Mouse (Mus musculus): ENCODE measurements around the gene A530016L24Rik. TPM values are rescaled to one million over a fixed set of nuclear protein-coding genes. Genes with fewer than 3 reads are reported as not detected.
A peak's percentile ranks its signal among the peaks of the same experiment; 100 is the strongest.

The A530016L24Rik gene
- polyA plus RNA-seq, 1 experiment from 2014 or later: 0.10 TPM

DNA sequence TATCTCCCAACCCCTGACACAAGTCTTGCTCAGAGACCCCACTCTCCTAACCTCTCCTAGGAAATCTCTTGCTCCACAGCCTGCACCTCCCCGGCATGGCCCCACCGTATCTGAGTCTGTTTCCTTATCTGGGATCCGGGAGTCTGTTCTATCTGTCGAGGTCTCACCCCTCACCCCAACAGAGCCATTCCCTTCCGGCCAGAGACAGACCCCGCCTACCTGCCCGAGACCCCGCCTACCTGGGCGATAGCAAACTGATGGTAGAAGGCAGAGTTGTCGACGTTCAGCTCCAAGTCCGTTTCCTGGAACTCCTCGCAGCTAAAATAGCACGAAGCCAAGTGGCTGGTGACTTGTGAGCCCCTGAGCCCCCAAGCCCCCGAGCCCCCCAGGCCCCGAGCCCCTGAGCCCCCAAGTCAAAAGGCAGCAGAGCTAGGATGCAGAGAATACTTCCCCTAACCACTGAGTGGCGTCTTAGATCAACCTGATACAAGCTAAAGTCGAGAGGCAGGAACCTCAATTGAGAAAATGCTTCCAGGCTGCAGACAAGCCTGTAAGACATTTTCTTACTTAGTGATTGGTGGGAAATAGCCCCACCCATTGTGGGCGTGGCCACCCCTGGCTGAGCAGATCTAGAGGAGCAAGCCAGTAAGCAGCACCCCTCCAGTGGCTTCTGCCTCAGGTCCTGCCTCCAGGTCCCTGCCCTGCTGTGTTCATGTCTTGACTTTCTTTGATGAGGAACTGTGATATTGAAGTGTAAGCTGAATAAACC, 13.9 kb downstream of the A530016L24Rik start:
- H3K4me3 ChIP-seq: no peak overlapping the region
- H3K9me3 ChIP-seq: no peaks in the 10 kb centered on the region
- no peak overlapping the region for H3K27ac ChIP-seq
- H3K4me2 ChIP-seq: no peak overlapping the region
- WGBS: 35% methylated on average over 19 of the region's 19 CpGs
- no peaks in the 10 kb centered on the region for H3K36me3 ChIP-seq
- no peaks in the 10 kb centered on the region for H3K4me1 ChIP-seq
- no peak for ATAC-seq (ENCODE audit: insufficient number of reproducible peaks, insufficient read depth, low FRiP score, low TSS enrichment, low read depth)
- H3K9ac ChIP-seq: no peak overlapping the region
- peaks cover 11% of the 10 kb centered on the region for H3K27me3 ChIP-seq

DNA sequence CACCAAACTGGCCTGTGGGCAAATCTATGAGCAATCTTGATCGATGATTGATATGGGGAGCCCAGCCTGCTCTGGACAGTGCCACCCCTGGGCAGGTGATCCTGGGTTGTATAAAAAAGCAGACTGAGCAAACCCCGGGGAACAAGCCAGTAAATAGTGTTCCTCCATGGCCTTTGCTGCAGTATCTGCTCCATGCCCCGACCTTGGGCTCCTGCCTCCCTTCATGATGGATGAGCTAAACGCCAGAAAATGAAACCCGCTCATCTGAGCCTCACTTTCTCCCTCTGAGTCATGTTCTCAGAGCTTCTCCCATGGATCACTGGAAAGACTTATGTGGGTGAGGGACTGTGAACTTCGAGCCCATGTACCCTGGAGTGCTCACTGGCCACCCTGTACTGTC, 17.0 kb downstream of the A530016L24Rik start:
- 74% methylated on average over 6 of the region's 6 CpGs for WGBS

DNA sequence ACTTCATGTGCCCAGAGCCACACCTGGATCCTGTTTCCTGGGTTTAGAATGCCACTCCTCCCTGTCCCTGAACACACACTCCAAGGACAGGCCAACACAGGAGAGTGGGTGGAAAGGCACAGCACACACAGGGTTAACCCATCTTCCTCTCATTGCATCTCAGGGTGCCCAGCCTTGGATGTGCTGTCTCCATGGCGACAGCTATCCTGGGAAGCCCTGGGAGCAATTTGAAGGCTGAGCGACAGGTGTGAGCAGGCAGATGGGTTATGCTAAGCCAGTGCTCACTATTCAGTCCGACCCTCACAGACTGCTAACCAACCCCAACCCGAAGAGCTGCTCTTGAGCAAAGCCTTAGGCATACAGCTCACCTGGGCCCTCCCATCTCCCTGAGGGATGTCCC, 18.0 kb downstream of the A530016L24Rik start:
- WGBS: 27% methylated on average over 4 of the region's 4 CpGs
- no peak overlapping the region for H3K27ac ChIP-seq
- no peak for ATAC-seq (ENCODE audit: insufficient number of reproducible peaks, insufficient read depth, low FRiP score, low TSS enrichment, low read depth)

More for the DNA sequence above, 17.0 kb downstream of the A530016L24Rik start:
- Histone ChIP-seq H3K27ac (no peak overlapping the region), H3K4me1 (peaks cover 10% of the 10 kb centered on the region), H3K27me3 (peaks cover 37% of the 10 kb centered on the region), H3K4me2 (no peak overlapping the region), H3K9me3 (no peaks in the 10 kb centered on the region), H3K36me3 (no peaks in the 10 kb centered on the region), H3K4me3 (no peak overlapping the region), H3K9ac (0 out of 2 replicates have a peak overlapping the region, but pooled peaks have one; percentile 1)
- no peak for ATAC-seq (ENCODE audit: insufficient number of reproducible peaks, insufficient read depth, low FRiP score, low TSS enrichment, low read depth)

DNA sequence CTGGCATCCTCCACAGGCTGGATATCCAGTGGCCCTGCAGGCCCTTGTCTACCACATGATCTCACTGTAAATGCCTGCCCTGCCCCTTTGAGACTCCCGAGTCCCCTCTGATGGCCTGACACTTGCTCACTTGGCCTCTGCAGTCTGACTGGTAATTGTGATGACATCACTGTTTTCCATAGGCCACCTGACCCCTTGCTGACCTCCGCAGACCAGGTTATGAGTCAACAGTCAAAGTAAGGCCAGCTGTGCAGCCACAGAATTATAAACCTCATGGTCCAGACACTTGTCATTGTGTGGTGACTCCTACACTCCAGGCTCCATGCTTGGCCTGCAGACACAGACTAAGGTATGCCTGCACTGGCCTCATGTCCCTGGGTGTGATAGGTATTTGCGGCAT, 18.7 kb downstream of the A530016L24Rik start:
- Histone ChIP-seq H3K9me3 (no peaks in the 10 kb centered on the region), H3K36me3 (no peaks in the 10 kb centered on the region), H3K4me1 (peaks cover 12% of the 10 kb centered on the region), H3K9ac (no peak overlapping the region), H3K4me2 (no peak overlapping the region), H3K27ac (no peak overlapping the region), H3K27me3 (peaks cover 53% of the 10 kb centered on the region), H3K4me3 (no peak overlapping the region)
- no peak for ATAC-seq (ENCODE audit: insufficient number of reproducible peaks, insufficient read depth, low FRiP score, low TSS enrichment, low read depth)
- WGBS: 75% methylated on average over 3 of the region's 3 CpGs

More for the DNA sequence above, 18.0 kb downstream of the A530016L24Rik start:
- no peak overlapping the region for H3K4me2 ChIP-seq
- H3K27me3 ChIP-seq: peaks cover 47% of the 10 kb centered on the region
- no peak overlapping the region for H3K4me3 ChIP-seq
- H3K4me1 ChIP-seq: peaks cover 12% of the 10 kb centered on the region
- no peaks in the 10 kb centered on the region for H3K36me3 ChIP-seq
- H3K9me3 ChIP-seq: no peaks in the 10 kb centered on the region
- no peak overlapping the region for H3K9ac ChIP-seq

DNA sequence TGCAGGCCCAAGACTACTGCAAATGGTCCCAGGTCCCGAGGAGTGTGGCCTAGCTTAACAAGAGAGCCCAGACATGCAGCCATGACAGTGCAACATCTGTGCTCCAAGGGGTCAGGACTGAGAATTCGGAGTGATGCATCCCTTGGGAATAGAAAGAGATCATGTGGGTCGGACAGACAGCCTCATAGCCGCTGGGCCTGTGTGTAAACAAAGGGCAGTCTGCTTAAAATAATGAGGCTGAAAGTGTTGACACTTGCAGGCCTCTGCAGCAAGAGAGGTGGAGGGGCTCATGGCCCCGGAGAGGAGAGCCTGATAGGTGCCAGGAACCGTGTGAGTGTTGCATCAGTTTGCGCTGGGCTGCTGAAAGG, 21.1 kb downstream of the A530016L24Rik start:
- Histone ChIP-seq H3K4me2 (peak overlapping the region; percentile 80), H3K4me3 (peak overlapping the region; percentile 44), H3K27ac (no peak overlapping the region), H3K27me3 (peaks cover 53% of the 10 kb centered on the region), H3K36me3 (no peaks in the 10 kb centered on the region), H3K9me3 (no peaks in the 10 kb centered on the region), H3K4me1 (peaks cover 12% of the 10 kb centered on the region), H3K9ac (no peak overlapping the region)
- no peak for ATAC-seq (ENCODE audit: insufficient number of reproducible peaks, insufficient read depth, low FRiP score, low TSS enrichment, low read depth)
- WGBS: 24% methylated on average over 7 of the region's 7 CpGs

DNA sequence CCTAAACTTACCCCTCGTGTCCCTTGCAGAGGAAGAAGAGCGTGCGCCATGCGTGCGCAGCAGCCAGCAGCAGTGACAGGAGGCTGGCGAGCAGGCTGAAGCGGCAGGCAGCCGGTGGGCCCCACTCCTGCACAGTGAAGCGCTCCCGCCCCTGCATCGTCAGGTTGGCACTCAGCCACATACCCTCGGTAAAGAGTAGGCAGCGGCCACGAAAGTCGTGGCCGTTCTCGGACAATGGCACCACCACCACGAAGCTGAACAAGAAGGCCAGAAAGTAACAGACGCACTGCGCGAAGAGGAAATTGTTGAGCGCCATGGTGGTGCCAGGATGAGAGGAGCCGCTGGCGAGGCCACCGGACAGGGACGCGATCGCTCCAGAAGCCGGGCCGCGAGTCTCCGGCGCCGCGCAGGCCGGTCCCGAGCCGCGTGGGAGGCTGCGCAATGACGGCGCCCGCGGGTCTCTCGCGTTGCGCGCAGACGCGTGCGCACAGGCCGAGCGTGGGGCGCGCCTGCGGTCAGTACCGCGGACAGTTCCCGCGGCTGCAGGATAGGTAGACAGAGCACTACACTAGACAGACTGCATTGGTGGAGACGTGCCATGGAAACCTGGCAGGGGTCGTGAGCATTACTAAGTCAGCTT, 21.6 kb downstream of the A530016L24Rik start:
- Histone ChIP-seq H3K27ac (no peak overlapping the region), H3K9ac (0 out of 2 replicates have a peak overlapping the region, but pooled peaks have one; percentile 17), H3K27me3 (peaks cover 53% of the 10 kb centered on the region), H3K4me3 (peak overlapping the region; percentile 44), H3K9me3 (no peaks in the 10 kb centered on the region), H3K4me1 (peaks cover 12% of the 10 kb centered on the region), H3K4me2 (peak overlapping the region; percentile 80), H3K36me3 (no peaks in the 10 kb centered on the region)
- 0 out of 2 replicates have a peak, but pooled peaks have one; percentile 52 for ATAC-seq (ENCODE audit: insufficient number of reproducible peaks, insufficient read depth, low FRiP score, low TSS enrichment, low read depth)
- WGBS: 2% methylated on average over 62 of the region's 62 CpGs

DNA sequence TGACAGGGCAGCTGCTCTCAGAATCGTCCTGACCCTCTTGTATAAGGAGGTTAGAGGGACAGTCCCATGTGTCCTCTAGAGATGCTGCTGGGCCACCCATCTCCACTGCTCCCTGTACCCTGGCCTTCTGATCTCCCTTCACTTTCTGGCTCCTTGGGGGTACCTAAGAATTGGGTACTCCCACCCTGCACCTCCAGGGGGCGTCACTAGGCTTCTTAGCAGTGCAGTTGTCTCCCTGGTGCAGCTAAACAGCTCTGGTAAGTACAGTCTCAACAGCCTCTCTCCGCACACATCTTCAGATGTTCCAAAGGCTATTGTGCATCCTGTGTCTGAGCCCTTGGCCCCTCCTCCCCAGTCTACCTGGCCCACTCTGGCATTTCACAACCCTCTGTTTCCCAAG, 25.6 kb downstream of the A530016L24Rik start:
- Histone ChIP-seq H3K27me3 (peaks cover 29% of the 10 kb centered on the region), H3K4me3 (no peak overlapping the region), H3K9me3 (no peaks in the 10 kb centered on the region), H3K9ac (no peak overlapping the region), H3K36me3 (no peaks in the 10 kb centered on the region), H3K27ac (no peak overlapping the region), H3K4me1 (peaks cover 24% of the 10 kb centered on the region), H3K4me2 (no peak overlapping the region)
- no peak for ATAC-seq (ENCODE audit: insufficient number of reproducible peaks, insufficient read depth, low FRiP score, low TSS enrichment, low read depth)
- 54% methylated on average over 3 of the region's 3 CpGs for WGBS

DNA sequence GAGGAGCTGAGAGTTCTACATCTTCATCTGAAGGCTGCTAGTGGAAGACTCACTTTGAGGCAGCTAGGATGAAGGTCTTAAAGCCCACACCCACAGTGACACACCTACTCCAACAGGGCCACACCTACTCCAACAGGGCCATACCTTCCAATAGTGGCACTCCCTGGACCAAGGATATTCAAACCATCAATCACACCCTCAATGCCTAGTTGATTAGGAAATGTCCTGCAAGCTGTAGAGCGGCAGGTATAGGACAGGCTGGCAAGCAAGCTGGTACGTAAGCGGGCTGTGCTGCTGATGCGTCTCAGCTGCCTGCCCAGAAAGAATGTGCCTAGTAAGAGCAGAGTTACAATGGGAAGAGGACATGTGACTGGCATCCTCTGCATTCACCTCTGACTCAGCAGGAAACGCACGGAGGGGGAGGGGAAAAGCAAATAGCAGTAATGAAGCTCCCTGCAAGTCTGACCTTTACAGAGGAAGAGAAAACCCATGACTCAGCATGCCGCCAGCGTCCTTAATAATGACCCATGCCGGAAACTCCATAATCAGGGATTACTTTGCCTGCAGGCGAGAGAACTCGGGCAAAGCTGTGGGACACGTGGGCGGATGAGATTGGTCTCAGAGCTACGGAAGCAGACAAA, 27.6 kb downstream of the A530016L24Rik start, which contains the start of gene Tmem179:
TSS of gene Tmem179 (minus strand) at position 51 of the 641 bp plus-strand sequence.
- Histone ChIP-seq H3K4me3 (no peak within 1 kb of the TSS), H3K27me3 (peaks cover 13% of the 10 kb centered on the region), H3K9ac (no peak within 1 kb of the TSS), H3K36me3 (no peaks in the 10 kb centered on the region), H3K9me3 (no peaks in the 10 kb centered on the region), H3K4me1 (peaks cover 13% of the 10 kb centered on the region), H3K4me2 (no peak within 1 kb of the TSS; the same call in 1 of the 2 replicates), H3K27ac (no peak within 1 kb of the TSS; the same call in 1 of the 2 replicates)
- 9% methylated on average over 14 of the region's 14 CpGs for WGBS
- ATAC-seq (ENCODE audit: insufficient number of reproducible peaks, insufficient read depth, low FRiP score, low TSS enrichment, low read depth): no peak

DNA sequence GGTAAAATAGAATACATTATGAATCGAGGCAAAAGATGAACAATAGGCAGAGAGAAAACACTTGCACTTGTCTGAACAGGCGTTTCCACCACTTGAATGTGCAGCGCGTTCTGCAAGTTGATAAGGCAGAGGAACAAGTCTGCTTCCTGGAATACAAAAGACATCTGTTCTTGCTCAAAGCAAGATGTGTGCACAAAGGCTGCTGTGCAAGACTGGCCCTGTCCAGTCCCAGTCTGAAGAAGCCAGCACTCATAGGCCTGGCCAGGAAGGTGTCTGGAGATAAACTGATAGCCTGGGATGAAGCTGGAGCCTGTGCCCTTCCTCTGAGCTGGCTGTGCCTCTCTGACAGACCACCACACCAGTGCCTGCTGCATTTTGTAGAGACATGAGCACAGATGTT, 28.9 kb downstream of the A530016L24Rik start:
- peak overlapping the region; percentile 1 for H3K27ac ChIP-seq
- peaks cover 13% of the 10 kb centered on the region for H3K4me1 ChIP-seq
- ATAC-seq (ENCODE audit: insufficient number of reproducible peaks, insufficient read depth, low FRiP score, low TSS enrichment, low read depth): no peak
- H3K9ac ChIP-seq: no peak overlapping the region
- H3K4me2 ChIP-seq: no peak overlapping the region
- H3K4me3 ChIP-seq: no peak overlapping the region
- no peaks in the 10 kb centered on the region for H3K9me3 ChIP-seq
- 0 out of 2 replicates have a peak, but pooled peaks cover 3% of the 10 kb centered on the region for H3K27me3 ChIP-seq
- no peaks in the 10 kb centered on the region for H3K36me3 ChIP-seq
- WGBS: 9% methylated on average over 4 of the region's 4 CpGs

DNA sequence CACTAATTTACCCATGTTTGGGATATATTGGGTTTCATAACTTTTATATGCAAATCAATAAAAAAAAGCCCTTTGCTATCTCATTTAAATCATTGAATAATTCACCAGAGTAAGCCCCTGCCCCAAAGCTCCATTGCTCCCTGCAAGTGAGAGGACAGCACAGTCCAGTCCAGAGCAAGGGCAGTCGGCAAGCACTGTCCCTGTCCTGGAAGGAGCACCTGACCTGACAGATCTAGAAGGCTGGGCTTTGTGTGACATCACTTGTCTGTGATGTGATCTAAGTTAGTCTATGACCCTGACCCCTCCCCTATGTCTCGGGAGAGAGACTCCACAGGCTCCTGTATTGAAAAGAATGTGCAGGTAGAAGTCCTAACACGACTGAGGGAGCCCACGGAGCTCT, 44.5 kb downstream of the A530016L24Rik start:
- Histone ChIP-seq H3K27me3 (0 out of 2 replicates have a peak, but pooled peaks cover 3% of the 10 kb centered on the region), H3K9ac (no peak overlapping the region), H3K9me3 (no peaks in the 10 kb centered on the region), H3K36me3 (no peaks in the 10 kb centered on the region), H3K4me3 (no peak overlapping the region), H3K4me2 (no peak overlapping the region), H3K27ac (no peak overlapping the region), H3K4me1 (no peaks in the 10 kb centered on the region)
- no peak for ATAC-seq (ENCODE audit: insufficient number of reproducible peaks, insufficient read depth, low FRiP score, low TSS enrichment, low read depth)
- WGBS: 56% methylated on average over 4 of the region's 4 CpGs

DNA sequence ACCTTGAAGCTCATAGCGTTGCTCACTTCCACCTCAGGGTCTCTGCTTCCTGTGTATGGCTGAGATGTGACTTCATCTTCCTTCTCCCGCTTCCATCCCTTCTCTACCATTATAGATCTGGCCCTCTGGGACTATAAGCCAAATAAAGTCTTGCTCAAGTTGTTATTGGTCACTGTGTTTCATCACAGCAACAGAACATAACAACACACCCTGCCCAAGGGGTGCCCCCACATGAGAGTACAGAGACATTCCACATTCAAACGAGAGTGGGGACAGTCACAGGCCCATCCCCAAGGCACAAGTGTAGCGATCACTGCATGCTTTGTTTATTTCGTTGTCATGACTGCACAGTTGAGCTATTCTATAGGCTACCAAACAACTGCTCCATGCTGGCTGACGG, 48.0 kb downstream of the A530016L24Rik start:
- no peak overlapping the region for H3K27ac ChIP-seq
- ATAC-seq (ENCODE audit: insufficient number of reproducible peaks, insufficient read depth, low FRiP score, low TSS enrichment, low read depth): no peak
- WGBS: 79% methylated on average over 6 of the region's 6 CpGs
- no peaks in the 10 kb centered on the region for H3K4me1 ChIP-seq
- no peaks in the 10 kb centered on the region for H3K36me3 ChIP-seq
- H3K4me2 ChIP-seq: no peak overlapping the region
- no peak overlapping the region for H3K4me3 ChIP-seq
- no peaks in the 10 kb centered on the region for H3K9me3 ChIP-seq
- 0 out of 2 replicates have a peak, but pooled peaks cover 3% of the 10 kb centered on the region for H3K27me3 ChIP-seq
- no peak overlapping the region for H3K9ac ChIP-seq
